Mouse (Mus musculus): Measurements from ENCODE around the gene Fbxw7. TPM values are rescaled to one million over a fixed set of nuclear protein-coding genes. Genes with fewer than 3 reads are reported as not detected.

The Fbxw7 gene
- polyA plus RNA-seq (2014; fragmentation: Illumina TruSeq; extraction: RNeasy Lipid Tissue Mini Kit (QIAGEN cat#74804); ENCODE audit: low read depth, low replicate concordance): 28.8 TPM

DNA sequence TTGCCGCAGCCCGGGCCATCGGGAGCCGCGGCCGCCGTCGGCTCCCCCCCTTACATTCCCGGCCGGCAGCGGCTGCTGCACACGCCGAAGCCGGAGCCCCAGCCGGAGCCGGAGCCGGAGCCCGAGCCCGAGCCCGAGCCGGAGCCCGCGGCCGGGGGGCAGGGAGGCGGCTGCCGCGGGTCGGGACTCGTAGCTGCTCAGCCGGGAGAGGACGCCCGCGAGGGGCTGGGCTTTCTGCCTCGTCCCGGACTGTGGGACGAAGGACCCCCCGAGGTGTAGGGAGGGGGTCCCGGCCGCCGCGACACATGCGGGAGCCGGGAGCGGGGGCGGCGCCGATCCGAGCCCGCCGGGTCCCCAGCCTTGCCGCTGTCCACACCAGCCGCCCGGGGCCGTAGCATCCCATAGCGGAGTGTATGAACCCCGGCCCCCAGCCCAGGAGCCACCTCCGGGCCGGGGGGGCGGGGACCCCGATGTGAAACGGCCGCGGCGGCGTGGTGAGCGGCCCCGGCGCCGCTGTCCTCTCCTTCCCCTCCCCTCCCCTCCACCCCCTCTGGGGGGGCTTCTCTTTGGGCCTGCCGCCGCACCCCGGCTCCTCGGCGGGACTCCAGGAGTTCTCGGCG, at the start of gene Fbxw7:
Gene Fbxw7, plus strand, starts transcription at position 507 of the 620 bp plus-strand sequence.

Other genes with a start within 250 kb of the Fbxw7 start
- 170 TPM for gene Arfip1, start 232.6 kb upstream of the Fbxw7 start, polyA plus RNA-seq (2014; fragmentation: Illumina TruSeq; extraction: RNeasy Lipid Tissue Mini Kit (QIAGEN cat#74804); ENCODE audit: low read depth, low replicate concordance)
- gene Tigd4, start 221.7 kb upstream of the Fbxw7 start, polyA plus RNA-seq (2014; fragmentation: Illumina TruSeq; extraction: RNeasy Lipid Tissue Mini Kit (QIAGEN cat#74804); ENCODE audit: low read depth, low replicate concordance): not detected
- gene Tmem154, start 149.1 kb upstream of the Fbxw7 start, polyA plus RNA-seq (2014; fragmentation: Illumina TruSeq; extraction: RNeasy Lipid Tissue Mini Kit (QIAGEN cat#74804); ENCODE audit: low read depth, low replicate concordance): 6.4 TPM

All from adrenal gland, adult 10 weeks (tissue).